Mouse (Mus musculus): ENCODE results near the gene Irf2.

Gene Irf2

GRCm38 (mm10) chr8:46886216-46886615 is 146.7 kb downstream of the Irf2 start:
- DNase-seq: no peak

DNA sequence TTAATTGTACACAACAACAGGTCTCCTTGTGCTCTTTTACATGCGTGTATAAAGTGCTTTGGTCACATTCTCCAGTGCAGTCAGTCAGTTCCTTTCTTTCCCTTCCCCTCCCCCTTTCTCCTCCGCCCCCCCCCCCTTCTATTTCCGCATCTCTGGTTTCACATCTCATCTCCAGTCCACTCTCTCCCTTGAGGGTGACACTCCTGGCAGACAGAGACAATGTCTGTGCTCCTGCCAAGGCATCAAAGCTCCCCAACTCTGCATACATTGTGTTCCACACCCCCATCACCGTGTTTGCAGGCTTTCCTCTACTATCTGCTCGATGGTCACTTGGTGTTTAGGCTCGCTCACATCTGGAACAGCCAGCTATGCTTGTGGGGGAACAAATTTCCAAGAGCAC is 147.9 kb downstream of the Irf2 start:
- no peak for DNase-seq

DNA sequence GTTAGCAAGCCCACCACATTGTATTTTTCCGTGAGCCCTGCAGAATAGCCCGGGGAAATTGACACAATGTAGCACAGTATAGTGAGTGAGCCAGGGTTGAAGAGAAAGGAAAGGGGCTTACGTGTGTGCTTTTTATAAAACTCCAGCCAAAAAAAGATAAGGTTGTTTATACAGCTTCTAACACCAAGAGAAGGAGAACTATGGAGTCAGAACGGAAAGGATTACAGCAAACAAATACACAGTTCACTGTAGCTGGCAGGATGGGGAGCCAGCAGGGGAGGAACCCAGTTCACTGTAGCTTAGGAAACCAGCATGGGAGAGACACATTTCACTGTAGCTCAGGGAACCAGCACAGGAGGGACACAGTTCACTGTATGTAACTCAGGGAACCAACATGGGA is 149.0 kb downstream of the Irf2 start:
- no peak for DNase-seq

- DNase-seq: no peak
These were observed 150.7 kb downstream of the Irf2 start for GRCm38 (mm10) chr8:46890241-46890640.

DNA sequence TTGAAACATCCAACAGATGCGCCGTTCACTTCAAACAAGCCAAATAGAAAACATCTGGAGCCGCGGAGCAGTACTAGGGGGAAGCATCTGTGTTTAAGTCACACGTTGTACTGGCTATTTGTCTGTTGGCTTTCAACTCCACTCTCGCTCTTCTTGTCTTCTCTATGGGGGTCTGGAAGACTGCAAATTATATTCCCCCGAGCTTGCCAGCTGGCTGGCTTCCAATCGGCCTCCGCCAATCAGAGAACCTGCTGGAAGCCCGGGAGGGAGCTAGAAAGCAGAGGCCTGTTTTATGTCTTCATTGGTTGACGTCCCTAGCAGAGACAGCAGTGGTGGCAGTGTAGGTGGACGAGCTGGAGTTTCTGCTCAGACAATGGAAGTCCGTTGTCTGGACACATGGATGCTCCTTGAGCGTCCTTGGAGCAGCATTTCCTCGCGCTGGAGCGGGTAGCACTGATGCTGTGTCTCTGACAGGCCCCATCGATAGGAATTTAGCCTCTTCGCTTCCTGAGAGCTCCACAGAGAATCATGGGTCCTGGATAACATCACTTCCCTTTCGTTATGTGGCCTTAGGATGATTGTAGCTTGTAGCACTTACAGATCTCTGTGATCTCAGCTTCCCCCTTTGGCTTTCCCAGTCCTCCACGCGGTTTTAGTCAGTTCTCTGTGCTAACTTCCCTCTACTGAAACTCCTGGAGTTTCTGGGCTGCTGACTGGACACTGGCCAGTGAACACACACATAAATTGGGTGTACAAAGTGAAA is 153.2 kb downstream of the Irf2 start:
- DNase-seq: peak; percentile 10

- no peak for DNase-seq
These were observed 154.9 kb downstream of the Irf2 start for GRCm38 (mm10) chr8:46894385-46894784.

DNA sequence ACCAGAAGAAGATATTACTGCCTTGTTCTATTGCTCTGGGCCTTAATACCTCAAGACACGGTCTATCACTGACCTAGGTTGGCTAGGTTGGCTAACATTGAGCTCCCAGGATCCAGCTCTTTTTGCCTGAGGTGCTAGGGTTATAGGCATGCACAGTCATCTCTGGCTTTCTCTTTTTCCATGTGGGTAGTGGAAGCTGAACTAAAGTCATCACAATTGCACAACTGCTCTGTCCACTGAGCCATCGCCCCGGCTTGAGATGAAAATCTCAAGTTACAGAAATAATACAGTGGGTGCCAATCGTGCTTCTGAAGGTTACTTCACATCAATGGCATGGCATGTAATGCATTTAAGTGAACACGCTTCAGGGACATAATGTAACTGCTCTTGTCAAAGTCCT is 156.5 kb downstream of the Irf2 start:
- DNase-seq: no peak

DNA sequence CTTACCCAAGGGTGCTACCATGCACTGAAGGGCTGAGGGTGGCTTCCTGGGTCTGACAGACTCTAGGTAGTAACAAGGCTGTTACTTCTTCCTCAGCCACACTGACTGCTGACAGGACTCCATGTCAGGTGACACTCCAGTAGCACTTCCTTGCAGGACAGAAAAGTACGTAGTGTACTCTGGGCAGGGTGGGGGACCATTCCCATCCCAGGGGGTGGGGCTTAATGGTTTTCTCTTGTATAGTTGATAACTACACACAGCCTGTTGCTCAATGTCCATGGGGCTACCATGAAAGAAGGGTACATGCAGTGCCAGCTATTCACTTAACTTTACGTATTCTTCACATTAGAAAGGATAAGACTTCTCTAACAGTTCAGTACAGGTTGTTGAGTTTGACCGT is 157.2 kb downstream of the Irf2 start:
- no peak for DNase-seq

Data from cerebellum, adult 11-12 months (tissue).